Comparison of ENCODE assay signal across 8 mouse cellular contexts in the genomic region with DNA sequence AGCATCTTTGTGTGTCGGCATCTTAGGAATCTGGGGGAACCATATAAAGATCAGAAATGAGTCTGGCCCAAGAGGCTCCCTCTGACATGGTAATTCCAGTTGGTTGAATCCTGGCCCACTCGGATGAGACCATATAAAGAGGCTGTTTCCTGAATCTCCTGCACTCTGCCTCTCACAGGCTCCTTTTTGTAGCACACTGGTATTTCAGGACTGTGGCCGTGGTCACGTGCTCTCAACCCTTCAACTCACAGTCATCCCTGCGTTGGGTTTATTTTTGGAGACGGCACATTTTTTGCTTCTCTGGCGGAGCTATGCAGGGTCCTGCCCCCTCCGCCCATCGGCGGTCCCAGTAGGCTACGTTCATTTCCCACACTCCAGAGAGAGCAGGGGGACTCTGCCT. TPM values are rescaled to one million over a fixed set of nuclear protein-coding genes. Genes with fewer than 3 reads are reported as not detected.
DNase-seq lines count a peak whose midpoint lies in the region; ATAC-seq lines count a peak whose summit lies in the region.

No protein-coding gene starts in this region.

- no peak overlapping the region for H3K9ac ChIP-seq in limb, embryonic 13.5 days
- H3K9ac ChIP-seq in heart, embryonic 14.5 days (ENCODE audit: low read length), result peak overlapping the region; percentile 70
- no peak overlapping the region for H3K9ac ChIP-seq in stomach, embryonic 15.5 days

- ATAC-seq in limb, embryonic 13.5 days (ENCODE audit: low FRiP score, low read depth), result peak; percentile 32; the same call in 1 of the 2 replicates
- ATAC-seq in heart, embryonic 14.5 days (ENCODE audit: insufficient number of reproducible peaks, insufficient read depth, low FRiP score, low read depth), result peak; percentile 83
- peak; percentile 29; the same call in 1 of the 2 replicates for ATAC-seq in stomach, embryonic 15.5 days (ENCODE audit: insufficient read depth, low FRiP score, low read depth)

- H3K27ac ChIP-seq in limb, embryonic 13.5 days, result no peak overlapping the region
- no peak overlapping the region for H3K27ac ChIP-seq in limb, embryonic 10.5 days
- peak overlapping the region; percentile 98 to 99 for H3K27ac ChIP-seq in heart, embryonic 14.5 days (replicated peaks in 1 of 2; ENCODE audit: control insufficient read depth in 1 of 2, insufficient read depth in 1 of 2, low read depth in 2 of 2, low read length in 2 of 2)
- 0 out of 2 replicates have a peak overlapping the region, but pooled peaks have one; percentile 24 for H3K27ac ChIP-seq in stomach, embryonic 15.5 days

- H3K9me3 ChIP-seq in limb, embryonic 13.5 days, result no peaks in the 10 kb centered on the region
- H3K9me3 ChIP-seq in limb, embryonic 10.5 days (replicated peaks), result no peaks in the 10 kb centered on the region
- no peaks in the 10 kb centered on the region for H3K9me3 ChIP-seq in heart, embryonic 14.5 days (ENCODE audit: control insufficient read depth, low read length)
- H3K9me3 ChIP-seq in stomach, embryonic 15.5 days, result no peaks in the 10 kb centered on the region

- no peaks in the 10 kb centered on the region for H3K27me3 ChIP-seq in limb, embryonic 13.5 days
- H3K27me3 ChIP-seq in limb, embryonic 10.5 days (ENCODE audit: low read depth, poor library complexity, severe bottlenecking), result no peaks in the 10 kb centered on the region
- no peaks in the 10 kb centered on the region for H3K27me3 ChIP-seq in heart, embryonic 14.5 days (ENCODE audit: control insufficient read depth, insufficient read depth, low read length)
- H3K27me3 ChIP-seq in stomach, embryonic 15.5 days (replicated peaks), result no peaks in the 10 kb centered on the region

- H3K4me1 ChIP-seq in limb, embryonic 13.5 days, result peaks cover 42% of the 10 kb centered on the region
- H3K4me1 ChIP-seq in limb, embryonic 10.5 days, result peaks cover 5% of the 10 kb centered on the region; the same call in 1 of the 2 replicates
- H3K4me1 ChIP-seq in heart, embryonic 14.5 days (ENCODE audit: control insufficient read depth in 2 of 2, insufficient read depth in 2 of 2, low read length in 2 of 2), result peaks cover 34 to 41% of the 10 kb centered on the region in 2 experiments
- H3K4me1 ChIP-seq in stomach, embryonic 15.5 days, result no peaks in the 10 kb centered on the region

- no peak for DNase-seq in limb, embryonic 10.5 days (ENCODE audit: low spot score)
- peak; percentile 55 for DNase-seq in kidney, postnatal 14 days
- no peak for DNase-seq in cerebellum, adult 9-11 months
- no peak for DNase-seq in thymus, postnatal 36 days
- no peak for DNase-seq in embryo, embryonic 9.5 days (ENCODE audit: extremely low spot score)

- H3K36me3 ChIP-seq in limb, embryonic 13.5 days, result peaks cover 4% of the 10 kb centered on the region; the same call in 1 of the 2 replicates
- H3K36me3 ChIP-seq in limb, embryonic 10.5 days, result 0 out of 2 replicates have a peak, but pooled peaks cover 2% of the 10 kb centered on the region
- peaks cover 10% of the 10 kb centered on the region; the same call in 1 of the 2 replicates for H3K36me3 ChIP-seq in heart, embryonic 14.5 days (ENCODE audit: control insufficient read depth, insufficient read depth, low read length)
- H3K36me3 ChIP-seq in stomach, embryonic 15.5 days, result no peaks in the 10 kb centered on the region

- H3K4me2 ChIP-seq in limb, embryonic 13.5 days (replicated peaks), result no peak overlapping the region
- peak overlapping the region; percentile 40 for H3K4me2 ChIP-seq in heart, embryonic 14.5 days (ENCODE audit: low read length)
- H3K4me2 ChIP-seq in stomach, embryonic 15.5 days, result no peak overlapping the region

- WGBS in limb, embryonic 13.5 days, result 81% methylated on average over 11 of the region's 11 CpGs
- WGBS in limb, embryonic 10.5 days, result 91% methylated on average over 11 of the region's 11 CpGs
- WGBS in heart, embryonic 14.5 days, result 32% methylated on average over 11 of the region's 11 CpGs
- WGBS in stomach, embryonic 15.5 days, result 55% methylated on average over 11 of the region's 11 CpGs

- H3K4me3 ChIP-seq in limb, embryonic 13.5 days, result no peak overlapping the region
- no peak overlapping the region for H3K4me3 ChIP-seq in limb, embryonic 10.5 days
- H3K4me3 ChIP-seq in heart, embryonic 14.5 days (ENCODE audit: control insufficient read depth in 1 of 2, insufficient read depth in 1 of 2, low read depth in 1 of 2, low read length in 2 of 2), result no peak overlapping the region
- no peak overlapping the region for H3K4me3 ChIP-seq in stomach, embryonic 15.5 days (replicated peaks)

RNA-seq across cellular contexts. Expression of a gene that starts 22.0 kb away (rescaled TPM):
- 81.3 and 86.7 TPM in 2 replicates for polyA plus RNA-seq in limb, embryonic 13.5 days (2015; fragmentation: Nextera tagmentation; extraction: Ambion mirVana)
- polyA plus RNA-seq in limb, embryonic 10.5 days (2016; fragmentation: Nextera tagmentation; extraction: Ambion mirVana), result 61.2 and 71.6 TPM in 2 replicates
- 142 and 149 TPM in 2 replicates for polyA plus RNA-seq in heart, embryonic 14.5 days (2014; fragmentation: Nextera tagmentation; extraction: Ambion mirVana)
- polyA plus RNA-seq in stomach, embryonic 15.5 days (2015; fragmentation: Nextera tagmentation; extraction: Ambion mirVana), result 57.7 and 62.5 TPM in 2 replicates

RNA-seq across cellular contexts. Expression of a gene that starts 25.5 kb away (rescaled TPM):
- polyA plus RNA-seq in limb, embryonic 13.5 days (2015; fragmentation: Nextera tagmentation; extraction: Ambion mirVana), result 67.8 and 73.3 TPM in 2 replicates
- polyA plus RNA-seq in limb, embryonic 10.5 days (2016; fragmentation: Nextera tagmentation; extraction: Ambion mirVana), result 15.7 and 24.3 TPM in 2 replicates
- 14.7 and 15.1 TPM in 2 replicates for polyA plus RNA-seq in heart, embryonic 14.5 days (2014; fragmentation: Nextera tagmentation; extraction: Ambion mirVana)
- 25.8 and 30.5 TPM in 2 replicates for polyA plus RNA-seq in stomach, embryonic 15.5 days (2015; fragmentation: Nextera tagmentation; extraction: Ambion mirVana)

Comparison
In these comparisons a context has a peak if more than half of its experiments do, and no peak if none do; other contexts are left out.
1. ATAC-seq: peak in every context shown above with its lines; median percentile 83 in heart, embryonic 14.5 days; 32 in limb, embryonic 13.5 days; 29 in stomach, embryonic 15.5 days.
2. H3K27ac ChIP-seq: peak in heart, embryonic 14.5 days (2 of 2) and stomach, embryonic 15.5 days (single experiment); none in limb, embryonic 13.5 days (single experiment) and limb, embryonic 10.5 days (single experiment).